Mouse (Mus musculus) gastrocnemius, postnatal 4 days (tissue): ENCODE data around the gene Zfp229. TPM values are rescaled to one million over a fixed set of nuclear protein-coding genes. Genes with fewer than 3 reads are reported as not detected.
"Not testable (repeated sequence)": the region's sequence is repeated elsewhere in the genome, so short reads cannot be mapped to it uniquely, and the experiment has no call there.

ENCODE experiments used
- DNase-seq, 2 experiments: peaks; one replicate each; pipeline ENCODE4 v3.0.0; 2021 to 2022; ENCODE audit warnings: low spot score in 2 of 2, mixed read lengths in 2 of 2
- long read RNA-seq, 2 experiments: library from polyadenylated mRNA; stranded (forward); transcript quantifications; one replicate each; pipeline ENCODE4 v2.0.0; 2021
- total RNA-seq, 2 experiments: library from RNA; stranded (reverse); gene quantifications; 2 replicates each; pipeline ENCODE4 v1.2.3; 2021

Gene Zfp229
- total RNA-seq: 10 to 100 TPM in 1 of 2 experiments, 1 to 10 TPM in 1; 6.7 to 11.1 TPM
- long read RNA-seq, experiment 1, full-length matches to known transcripts: 2 of 3 reads
- long read RNA-seq, experiment 1, partial matches to known transcripts: 0 of 3 reads
- long read RNA-seq, experiment 1, other reads (novel, unspliced or antisense): 1 of 3 reads
- long read RNA-seq, experiment 2, full-length matches to known transcripts: 1 of 3 reads
- long read RNA-seq, experiment 2, partial matches to known transcripts: 1 of 3 reads
- long read RNA-seq, experiment 2, other reads (novel, unspliced or antisense): 1 of 3 reads

DNA sequence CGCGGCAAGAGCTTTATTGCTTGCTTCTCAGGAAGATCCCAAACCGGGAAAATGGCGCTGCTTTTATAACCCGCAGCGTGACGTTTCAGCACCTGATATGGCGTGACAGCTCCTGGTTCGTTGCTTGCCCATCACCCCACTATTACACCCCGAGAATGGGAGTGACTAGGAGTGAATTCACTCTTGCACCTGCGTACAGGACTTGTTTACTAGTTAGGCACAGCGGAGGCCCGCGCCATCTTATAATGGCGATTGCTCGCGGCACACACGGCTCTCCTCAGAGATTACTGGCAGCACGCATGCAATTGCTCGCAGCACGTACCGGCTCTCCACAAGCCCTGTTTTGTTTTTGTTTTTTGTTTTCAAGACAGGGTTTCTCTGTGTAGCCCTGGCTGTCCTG lies at the start of gene Zfp229:
Gene Zfp229 (plus strand): TSS at position 301 of the 400 bp plus-strand sequence.
- not testable (repeated sequence) for DNase-seq

DNA sequence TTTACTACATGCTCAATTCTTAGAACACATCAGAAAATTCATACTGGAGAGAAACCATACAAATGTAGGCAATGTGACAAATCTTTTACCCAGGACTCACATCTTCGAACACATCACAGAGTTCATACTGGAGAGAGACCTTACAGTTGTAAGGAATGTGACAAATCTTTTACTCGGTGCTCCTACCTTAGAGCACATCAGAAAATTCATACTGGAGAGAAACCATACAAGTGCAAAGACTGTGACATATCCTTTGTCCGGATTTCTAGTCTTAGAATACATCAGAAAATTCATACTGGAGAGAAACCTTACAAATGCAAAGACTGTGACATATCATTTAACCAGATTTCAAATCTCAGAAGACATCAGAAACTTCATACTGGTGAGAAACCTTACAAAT lies 39.0 kb upstream of the Zfp229 start, which contains the start of gene Gm10226:
Gene Gm10226 (plus strand): TSS at position 301 of the 400 bp plus-strand sequence.
- no peak for DNase-seq

DNA sequence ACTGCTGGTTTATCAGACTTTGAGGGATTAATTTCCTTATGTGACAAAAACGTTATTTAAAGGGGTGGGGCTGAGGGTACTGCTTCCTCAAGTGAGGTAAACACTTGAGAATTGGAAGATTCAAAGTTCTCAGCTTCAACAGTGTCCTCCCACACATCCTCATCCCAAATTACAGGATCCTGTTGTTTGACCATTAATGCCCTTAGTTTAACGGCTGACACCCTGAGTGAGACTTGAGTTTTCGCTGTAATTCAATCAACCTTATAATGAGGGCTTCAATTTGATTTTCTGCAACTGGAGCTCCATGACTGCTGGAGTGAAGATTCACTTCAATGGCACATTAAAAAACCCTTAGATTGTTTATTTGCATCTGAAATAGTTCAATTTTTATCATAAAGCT lies 37.3 kb upstream of the Zfp229 start:
- no peak for DNase-seq

DNA sequence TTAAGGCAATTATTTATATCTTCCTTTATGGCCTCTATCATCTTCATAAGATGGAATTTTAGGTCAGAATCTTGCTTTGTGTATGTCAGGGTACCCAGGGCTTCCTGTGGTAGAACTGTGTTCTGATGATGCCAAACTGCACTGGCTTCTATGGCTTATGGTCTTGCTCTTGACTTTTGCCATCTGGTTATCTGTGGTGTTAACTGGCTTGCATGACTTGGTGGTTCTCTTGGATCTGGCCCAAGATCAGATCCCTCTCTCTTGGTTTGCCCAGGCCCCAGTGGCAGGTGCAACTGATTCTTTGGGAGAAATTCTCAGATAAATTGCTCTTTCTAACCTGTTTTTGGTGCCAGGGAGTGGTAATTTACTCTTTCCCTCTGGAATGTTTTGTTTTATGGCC lies 34.5 kb upstream of the Zfp229 start:
- no peak for DNase-seq

DNA sequence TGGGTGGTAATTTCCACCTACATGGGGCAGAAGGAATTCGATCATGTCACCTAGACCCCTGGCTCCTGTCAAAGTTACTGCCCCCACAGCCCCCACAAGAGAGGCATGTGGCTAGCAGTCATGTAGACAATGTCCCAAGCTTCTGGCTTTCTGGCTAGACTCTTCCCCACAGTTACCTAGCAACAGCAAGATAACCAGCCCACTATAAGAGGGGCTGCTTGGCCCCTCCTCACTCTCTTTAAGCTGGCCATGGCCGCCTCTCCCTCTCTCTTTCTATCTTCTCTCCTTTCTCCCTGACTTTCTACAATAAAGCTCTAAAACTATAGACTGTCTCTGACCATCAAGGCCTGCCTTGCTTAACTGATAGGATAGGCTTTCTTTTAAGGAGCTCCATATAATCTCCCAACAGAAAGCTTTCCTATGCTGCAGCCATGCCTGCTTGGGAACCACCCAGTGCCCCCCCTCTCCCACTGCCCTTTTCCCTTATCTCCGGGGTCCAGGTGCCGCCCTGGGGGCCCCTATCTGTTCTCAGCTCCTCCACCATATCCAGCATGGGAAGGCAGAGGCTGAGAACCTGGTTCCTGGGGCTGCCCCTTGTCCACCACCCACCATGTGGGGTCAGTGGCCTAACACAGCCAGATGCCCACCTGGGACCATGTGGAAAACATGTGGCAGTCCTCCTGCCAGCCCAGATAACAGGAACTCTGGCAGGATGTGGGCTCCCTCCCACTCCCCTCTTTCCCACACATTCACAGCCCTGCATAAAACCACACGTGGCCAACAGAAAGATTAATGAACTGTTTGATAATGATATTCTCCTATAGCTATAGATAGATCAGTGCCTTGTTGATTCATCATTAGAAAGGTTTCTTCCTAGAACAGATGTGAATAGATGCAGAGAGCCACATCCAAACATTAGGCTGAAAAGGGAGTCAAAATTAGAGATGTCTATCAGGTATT lies 28.0 kb upstream of the Zfp229 start:
- DNase-seq: no peak

DNA sequence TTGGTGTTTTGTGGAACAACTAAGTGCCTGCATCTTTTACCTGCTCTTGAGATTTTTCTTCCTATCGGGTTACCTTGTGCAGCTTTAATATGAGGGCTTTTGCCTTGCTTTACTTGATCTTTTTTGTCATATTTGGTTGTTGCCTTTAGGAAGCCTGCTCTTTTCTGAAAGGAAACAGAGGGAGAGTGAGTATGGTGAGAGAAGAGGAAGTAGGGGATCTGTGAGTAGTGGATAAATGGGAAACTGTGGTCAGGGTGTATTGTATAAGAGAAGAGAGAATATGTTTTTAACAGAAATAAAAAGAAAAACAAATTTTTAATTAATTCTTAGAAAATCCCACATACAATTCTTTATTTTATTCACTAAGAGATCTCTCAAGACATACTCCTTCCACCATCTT lies 27.2 kb upstream of the Zfp229 start:
- DNase-seq: no peak

DNA sequence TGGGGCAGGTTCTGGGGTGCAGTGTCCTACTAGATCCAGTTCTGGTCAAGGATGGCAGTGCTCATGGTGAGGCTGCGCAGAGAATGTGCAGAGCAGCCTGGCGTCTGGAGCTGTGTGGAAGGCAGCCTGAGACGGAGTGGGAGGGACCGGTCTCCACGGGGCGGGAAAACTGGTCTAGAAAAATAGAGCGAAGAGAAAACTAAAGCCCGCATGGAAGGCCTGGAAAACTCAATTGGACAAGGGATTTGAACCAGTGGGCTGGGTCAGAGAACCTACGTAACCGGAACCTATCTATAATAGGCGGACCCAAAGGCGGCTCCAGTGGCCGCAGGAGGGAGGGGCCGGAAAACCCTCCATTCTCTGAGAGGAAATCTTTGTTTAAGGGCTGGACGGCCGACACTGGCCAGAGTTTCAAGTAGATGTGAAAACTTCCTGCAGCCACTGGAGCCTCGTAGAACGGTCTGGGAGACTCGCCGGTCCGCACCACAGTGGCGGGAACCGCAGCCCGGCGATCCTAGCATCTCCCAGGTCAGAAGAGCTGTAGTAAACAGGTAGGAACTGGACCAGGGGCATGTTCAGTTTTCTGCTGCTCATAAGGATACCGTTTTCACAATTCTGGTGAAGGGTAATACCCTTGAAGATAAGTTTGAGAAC lies 23.1 kb upstream of the Zfp229 start, which contains the start of gene Zfp760:
Gene Zfp760 (plus strand): TSS at position 399 of the 654 bp plus-strand sequence.
- peak; percentile 48 to 80 for DNase-seq

DNA sequence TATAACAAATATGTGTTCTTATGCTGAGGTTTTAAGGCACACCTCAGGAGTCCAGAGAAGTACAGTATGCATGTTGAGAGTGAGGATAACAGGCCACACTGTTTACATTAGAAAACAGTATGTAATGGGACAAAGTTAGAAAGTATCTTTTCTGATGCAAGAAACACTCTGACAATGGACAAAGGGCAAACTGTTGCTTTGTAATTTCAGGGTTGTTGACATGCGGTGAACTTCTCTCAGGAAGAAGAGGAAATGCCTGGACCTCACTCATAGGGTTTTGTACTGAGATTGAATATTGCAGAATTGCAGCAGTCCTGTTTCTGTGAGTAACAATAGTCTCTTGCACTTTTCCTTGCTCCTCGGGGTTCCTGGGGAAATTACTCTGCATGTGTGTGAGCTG lies 22.2 kb upstream of the Zfp229 start:
- no peak for DNase-seq

DNA sequence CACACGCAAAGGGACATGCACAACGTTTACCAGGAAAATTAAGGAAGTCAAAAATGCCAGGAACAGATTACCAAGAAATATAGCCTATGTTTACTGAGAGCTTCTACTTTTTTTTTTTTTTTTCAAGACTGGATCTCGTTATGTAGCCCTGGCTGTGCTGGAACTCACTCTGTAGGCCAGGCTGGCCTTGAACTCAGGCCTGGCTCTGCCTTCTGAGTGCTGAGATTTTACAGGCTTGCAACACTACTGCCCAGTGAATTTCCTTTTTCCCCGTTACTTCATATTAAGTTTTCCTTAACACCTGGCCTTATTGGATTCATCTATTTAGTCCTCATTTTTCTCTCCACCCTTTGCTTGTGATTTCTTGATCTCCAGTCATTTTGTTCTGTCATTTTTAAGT lies 2.5 kb downstream of the Zfp229 start:
- DNase-seq: no peak

DNA sequence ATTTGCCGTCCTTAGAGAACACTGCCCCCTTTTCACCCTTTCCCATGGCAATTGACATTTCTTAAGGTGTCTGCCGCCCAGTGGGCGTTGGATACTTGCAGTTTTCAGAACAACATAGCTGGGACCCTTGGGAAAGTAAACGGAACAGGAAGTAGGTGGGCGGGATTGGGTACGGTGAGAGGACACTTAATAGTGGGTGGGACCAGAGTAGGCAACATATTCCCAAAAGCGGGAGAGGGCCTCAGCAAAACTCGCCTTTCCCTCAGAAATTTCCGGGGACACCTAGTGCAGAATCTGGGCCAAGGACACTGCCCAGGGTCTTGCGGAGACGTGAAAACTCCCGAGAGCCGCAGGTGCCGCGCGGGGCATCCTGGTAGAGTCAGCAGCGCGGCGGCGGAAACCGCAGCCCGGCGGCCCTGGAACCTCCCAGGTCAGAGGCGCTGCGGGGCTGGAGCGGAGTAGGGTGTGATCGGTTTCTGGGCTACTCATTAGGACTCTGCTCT lies 3.0 kb downstream of the Zfp229 start:
- peak; percentile 27 to 72 for DNase-seq

DNA sequence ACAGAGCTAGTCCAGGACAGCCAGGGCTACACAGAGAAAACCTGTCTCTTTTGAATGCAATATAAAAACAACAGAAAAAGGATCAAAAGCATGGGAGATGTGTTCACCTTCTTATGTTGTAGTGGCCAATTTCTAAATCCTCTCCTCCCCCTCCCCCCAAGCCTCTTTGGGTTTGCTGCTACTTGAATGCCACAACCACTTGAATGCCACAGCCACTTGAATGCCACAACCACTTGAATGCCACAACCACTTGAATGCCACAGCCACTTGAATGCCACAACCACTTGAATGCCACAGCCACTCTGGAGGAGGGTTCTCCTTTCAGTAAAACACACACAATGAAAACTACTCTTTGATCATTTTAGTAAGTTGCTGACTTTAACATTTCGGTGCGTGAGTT lies 22.2 kb downstream of the Zfp229 start:
- DNase-seq: no peak

DNA sequence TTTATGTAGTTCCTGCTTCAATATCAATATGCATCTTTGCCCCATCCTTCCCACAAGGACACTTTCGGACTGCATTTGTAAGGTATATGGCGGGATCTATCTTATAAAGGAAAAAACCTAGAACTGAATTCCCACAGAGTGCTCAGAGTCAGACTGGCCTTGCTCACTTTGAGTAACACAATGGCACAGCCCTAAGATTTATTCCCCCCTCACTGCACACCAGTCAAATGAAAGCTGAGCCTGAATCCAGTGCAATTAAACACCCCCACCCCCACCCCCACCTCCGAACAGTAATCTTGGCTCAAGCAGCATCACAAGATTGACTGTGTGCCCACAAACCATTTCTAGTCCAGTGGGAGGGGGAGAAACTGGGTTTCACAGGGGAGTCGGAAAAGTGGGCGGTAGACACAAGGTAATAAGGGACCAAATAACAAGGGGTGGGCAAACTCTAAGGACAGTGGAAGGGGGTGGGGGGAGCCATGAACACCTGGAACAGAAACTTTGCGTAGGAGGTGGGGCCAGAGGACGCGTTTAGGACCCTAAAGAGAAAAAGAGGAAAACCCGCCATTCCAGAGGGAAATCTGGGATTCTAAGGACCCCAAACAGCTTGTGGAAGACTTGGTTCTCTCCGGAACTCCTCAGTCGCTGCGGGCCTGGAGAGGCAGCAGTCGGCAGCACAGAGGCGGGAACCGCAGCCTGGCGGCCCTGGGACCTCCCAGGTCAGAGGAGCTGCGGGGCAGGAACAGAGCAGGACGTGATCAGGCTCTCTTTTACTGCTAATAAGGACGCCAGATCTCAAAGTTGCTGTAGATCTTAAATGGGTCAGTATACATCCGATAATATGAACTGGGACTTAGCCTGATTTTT lies 23.0 kb downstream of the Zfp229 start:
- DNase-seq: no peak

DNA sequence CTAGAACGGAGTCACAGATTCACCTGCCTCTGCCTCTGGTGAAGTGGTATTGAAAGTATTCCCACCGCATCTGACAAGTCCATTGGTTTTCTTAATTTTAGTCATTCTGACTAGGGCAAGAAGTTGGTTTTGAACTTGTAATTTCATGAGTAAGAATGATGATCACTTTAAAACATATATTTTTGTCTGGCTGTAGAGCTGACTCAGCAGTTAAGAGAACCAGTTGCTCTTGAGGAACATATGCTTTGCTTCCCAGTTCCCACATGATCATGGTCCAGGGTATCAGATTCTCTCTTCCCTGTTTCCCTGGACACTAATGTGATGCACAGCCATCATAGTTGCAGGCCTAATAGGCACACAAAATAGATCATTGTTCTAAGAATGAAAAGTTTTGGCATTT lies 39.7 kb downstream of the Zfp229 start:
- DNase-seq: no peak

DNA sequence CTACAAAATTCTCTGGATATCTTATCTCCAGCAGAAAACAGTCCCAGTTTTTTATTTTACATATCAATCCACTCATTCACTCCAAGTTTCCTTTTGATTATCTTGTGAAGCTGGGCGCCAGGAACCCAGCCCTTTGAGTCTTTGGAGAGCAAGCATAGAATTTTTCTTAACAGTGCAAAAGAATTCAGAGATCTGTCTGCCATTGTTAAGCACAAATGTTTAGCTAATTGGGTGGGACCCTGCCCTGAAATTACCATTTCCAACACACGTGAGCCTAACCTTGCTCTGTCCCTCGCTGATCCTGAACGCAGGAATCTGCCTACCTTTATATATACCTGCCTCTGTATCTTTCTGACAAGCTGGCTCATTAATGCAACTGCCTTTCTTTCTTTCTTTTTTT lies 61.7 kb downstream of the Zfp229 start:
- DNase-seq: no peak

DNA sequence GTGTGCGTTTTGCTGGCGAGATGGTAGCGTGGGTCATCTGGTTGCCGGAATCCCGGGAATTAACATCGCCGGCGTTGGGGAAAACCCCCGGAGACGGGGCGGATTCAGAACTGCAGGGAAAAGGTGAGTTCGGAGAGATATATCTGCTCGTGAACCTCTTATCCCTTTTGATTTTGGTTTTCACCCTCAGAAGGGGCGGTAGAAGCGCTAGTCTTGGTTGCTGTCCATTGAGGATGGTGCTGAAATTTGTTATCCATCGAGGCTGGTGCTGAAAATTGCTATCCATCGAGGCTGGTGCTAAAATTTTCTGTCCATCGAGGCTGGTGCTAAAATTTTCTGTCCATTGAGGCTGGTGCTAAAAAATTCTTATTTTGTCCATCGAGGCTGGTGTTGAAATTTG lies 70.8 kb downstream of the Zfp229 start:
- DNase-seq: not testable (repeated sequence)

Other genes with a start within 250 kb of the Zfp229 start
- 1 to 10 TPM; 2.9 to 3.4 TPM for gene Zfp53, start 241.8 kb upstream of the Zfp229 start, total RNA-seq
- gene Zfp52, start 195.3 kb upstream of the Zfp229 start, total RNA-seq: 1 to 10 TPM; 4.6 to 4.9 TPM
- gene Zfp948, start 163.8 kb upstream of the Zfp229 start, total RNA-seq: 10 to 100 TPM; 10.1 to 10.4 TPM
- gene Zfp983, start 80.2 kb upstream of the Zfp229 start, total RNA-seq: 1 to 10 TPM; 3.2 to 4.4 TPM
- gene Gm10226, start 38.9 kb upstream of the Zfp229 start, total RNA-seq: 1 to 10 TPM; 4.3 to 5.2 TPM
- gene Zfp760, start 23.1 kb upstream of the Zfp229 start, total RNA-seq: 1 to 10 TPM; 4.7 to 5.2 TPM
- gene Zfp820, start 115.0 kb downstream of the Zfp229 start, total RNA-seq: 1 to 10 TPM; 4.4 to 5.1 TPM
- gene Zfp995, start 179.1 kb downstream of the Zfp229 start, total RNA-seq: 1 to 10 TPM; 2.5 to 2.8 TPM
- 1 to 10 TPM; 7.9 to 8.9 TPM for gene Zfp942, start 231.7 kb downstream of the Zfp229 start, total RNA-seq
- 10 to 100 TPM; 12.5 to 15.4 TPM for gene Zfp943, start 231.8 kb downstream of the Zfp229 start, total RNA-seq